Mouse (Mus musculus): ENCODE data around the gene Plekho2. TPM values are rescaled to one million over a fixed set of nuclear protein-coding genes. Genes with fewer than 3 reads are reported as not detected.

Gene Plekho2
- polyA plus RNA-seq, 1 experiment from 2014 or later, result 5.9 TPM

DNA sequence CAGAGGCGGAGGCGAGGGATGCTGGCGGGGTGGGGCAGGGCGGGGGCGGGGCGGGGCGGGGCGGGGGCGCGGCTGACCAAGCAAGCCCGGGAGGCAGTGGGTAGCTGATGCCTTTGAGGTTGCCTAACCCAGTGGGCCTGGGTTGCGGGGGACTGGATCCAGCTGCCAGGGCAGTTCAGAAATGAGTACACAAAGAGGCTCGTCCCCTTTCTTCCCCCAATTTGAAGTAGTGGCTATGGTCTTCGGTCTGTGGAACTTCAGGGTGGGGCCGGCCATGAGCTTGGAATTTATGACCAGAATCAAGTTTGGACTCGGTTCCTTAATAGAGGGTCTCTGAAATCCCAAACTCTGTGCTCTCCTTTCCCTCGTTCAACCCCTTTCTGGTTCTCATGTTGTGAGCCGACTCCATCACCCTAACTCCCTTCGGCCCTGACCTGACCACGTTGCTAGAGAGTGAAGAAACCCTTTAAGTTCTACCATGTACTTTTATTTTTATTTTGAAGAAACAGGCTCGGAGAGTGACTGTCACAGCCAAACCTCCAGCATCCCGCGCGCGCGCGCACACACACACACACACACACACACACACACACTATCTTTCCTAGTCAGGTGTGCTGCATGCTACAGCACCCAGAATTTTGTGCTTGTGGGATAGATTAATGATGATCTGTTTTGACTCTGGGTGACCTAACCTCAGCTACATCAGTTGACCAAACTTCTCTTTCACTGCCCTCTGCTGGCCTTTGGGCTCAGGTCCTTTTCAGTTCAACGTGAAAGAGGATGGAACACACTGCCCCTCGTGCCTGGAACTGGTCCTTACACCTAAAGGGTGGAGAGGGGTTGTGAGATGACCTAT is 789 bp upstream of the Plekho2 start:
- Histone ChIP-seq H3K27me3 (no peaks in the 10 kb centered on the region), H3K36me3 (no peaks in the 10 kb centered on the region), H3K9me3 (no peaks in the 10 kb centered on the region), H3K4me3 (replicated peaks) (peak overlapping the region; percentile 55), H3K27ac (peak overlapping the region; percentile 74), H3K9ac (replicated peaks) (peak overlapping the region; percentile 54), H3K4me2 (replicated peaks) (peak overlapping the region; percentile 70), H3K4me1 (replicated peaks) (peaks cover 39% of the 10 kb centered on the region)
- WGBS, result 7% methylated on average over 19 of the region's 29 CpGs
- peak; percentile 86 for ATAC-seq

DNA sequence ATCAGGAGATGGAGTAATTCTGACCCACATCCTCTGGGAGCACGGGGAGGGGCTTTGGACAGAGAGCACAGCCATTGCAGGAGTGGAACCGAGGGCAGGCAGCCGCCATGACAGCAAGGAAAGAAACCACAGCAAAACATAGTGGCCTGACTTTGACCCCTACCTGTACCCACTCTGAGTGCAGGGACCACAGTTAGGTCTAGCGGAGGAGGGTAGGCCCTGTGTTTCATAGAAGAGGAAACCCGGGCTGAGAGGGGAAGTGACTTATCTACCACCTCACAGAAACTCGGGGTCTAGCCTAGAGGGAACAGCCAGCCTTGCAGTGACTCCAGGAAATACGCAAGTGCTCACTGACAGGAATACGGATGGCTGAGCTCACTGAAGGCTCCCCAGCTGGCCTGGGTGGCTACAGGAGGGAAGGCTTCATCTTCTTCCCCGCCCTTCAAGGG is 1.0 kb downstream of the Plekho2 start:
- Histone ChIP-seq H3K36me3 (no peaks in the 10 kb centered on the region), H3K27me3 (no peaks in the 10 kb centered on the region), H3K4me2 (replicated peaks) (peak overlapping the region; percentile 70), H3K9ac (replicated peaks) (no peak overlapping the region), H3K4me1 (replicated peaks) (peaks cover 45% of the 10 kb centered on the region), H3K9me3 (no peaks in the 10 kb centered on the region), H3K4me3 (replicated peaks) (peak overlapping the region; percentile 55; the same call in 1 of the 2 replicates), H3K27ac (no peak overlapping the region)
- no peak for ATAC-seq
- WGBS, result 64% methylated on average over 9 of the region's 9 CpGs

DNA sequence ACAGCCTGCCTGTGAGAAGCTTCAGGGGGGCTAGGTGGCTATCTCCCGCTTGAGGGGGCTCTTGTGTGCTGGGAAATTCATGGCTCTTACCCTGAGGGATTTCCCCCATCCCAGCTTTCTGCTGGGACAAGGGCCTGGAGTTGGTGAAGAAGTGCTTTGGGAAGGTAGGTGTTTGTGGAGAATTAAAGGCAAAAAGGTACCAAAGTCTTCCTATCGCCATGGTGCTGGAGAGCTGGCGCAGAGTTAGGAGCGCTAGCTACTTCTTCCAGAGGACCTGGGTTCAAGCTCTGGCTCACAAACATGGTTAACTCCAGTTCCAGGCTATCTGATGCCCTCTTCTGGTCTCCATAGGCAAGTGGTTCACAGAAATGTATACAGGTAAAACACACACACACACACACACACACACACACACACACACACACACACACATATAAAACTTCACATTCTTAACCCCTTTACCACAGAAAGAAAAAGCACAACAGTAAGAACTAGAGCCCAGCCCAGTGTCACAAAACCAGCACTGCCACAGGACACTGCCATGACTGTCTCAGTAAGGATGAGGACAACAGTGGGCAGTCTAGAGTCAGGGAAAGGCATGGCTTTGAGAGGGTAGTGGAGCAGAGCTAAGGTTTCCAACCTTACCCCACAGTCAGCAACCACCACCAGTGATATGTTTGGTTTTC is 2.2 kb downstream of the Plekho2 start:
- no peaks in the 10 kb centered on the region for H3K9me3 ChIP-seq
- WGBS, result 85% methylated on average over 4 of the region's 4 CpGs
- H3K4me3 ChIP-seq (replicated peaks), result no peak overlapping the region
- no peak overlapping the region for H3K4me2 ChIP-seq (replicated peaks)
- H3K4me1 ChIP-seq (replicated peaks), result peaks cover 45% of the 10 kb centered on the region
- no peak overlapping the region for H3K27ac ChIP-seq
- no peaks in the 10 kb centered on the region for H3K36me3 ChIP-seq
- H3K27me3 ChIP-seq, result no peaks in the 10 kb centered on the region
- H3K9ac ChIP-seq (replicated peaks), result no peak overlapping the region
- ATAC-seq, result no peak

DNA sequence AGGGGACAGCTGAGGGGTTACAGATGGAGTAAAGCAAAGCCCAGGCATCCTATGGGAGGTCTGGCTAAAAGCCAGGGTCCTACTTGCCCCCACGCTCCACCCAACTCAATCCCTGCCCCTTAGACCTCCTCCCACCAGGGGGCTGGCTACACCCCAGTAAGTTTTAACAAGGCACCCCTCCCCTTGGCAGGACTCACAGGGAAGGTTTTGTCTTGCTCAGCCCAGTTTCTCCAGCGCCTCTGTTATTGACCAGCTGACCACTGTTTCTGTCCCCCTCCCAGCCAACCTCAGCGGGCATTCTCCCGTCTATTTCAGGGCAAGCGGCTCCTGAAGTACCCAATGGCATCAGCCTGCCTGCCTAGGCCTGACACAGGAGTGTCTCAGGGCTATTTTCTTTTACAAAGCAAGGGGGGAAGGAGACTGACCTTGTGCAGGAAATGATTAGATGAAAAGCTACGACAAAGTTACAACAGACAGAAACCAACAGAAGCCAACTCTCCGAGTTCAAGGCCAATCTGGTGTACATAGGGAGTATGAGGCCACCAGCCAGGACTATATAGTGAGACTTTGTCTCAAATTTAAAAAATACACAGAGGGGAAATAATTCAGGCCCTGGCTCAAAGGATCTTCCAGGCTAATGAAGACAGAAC is 2.9 kb downstream of the Plekho2 start:
- no peak overlapping the region for H3K4me3 ChIP-seq (replicated peaks)
- H3K9me3 ChIP-seq, result no peaks in the 10 kb centered on the region
- no peak overlapping the region for H3K27ac ChIP-seq
- H3K9ac ChIP-seq (replicated peaks), result no peak overlapping the region
- no peaks in the 10 kb centered on the region for H3K27me3 ChIP-seq
- no peak for ATAC-seq
- H3K4me1 ChIP-seq (replicated peaks), result peaks cover 45% of the 10 kb centered on the region
- H3K36me3 ChIP-seq, result no peaks in the 10 kb centered on the region
- WGBS, result 37% methylated on average over 7 of the region's 7 CpGs
- H3K4me2 ChIP-seq (replicated peaks), result no peak overlapping the region

DNA sequence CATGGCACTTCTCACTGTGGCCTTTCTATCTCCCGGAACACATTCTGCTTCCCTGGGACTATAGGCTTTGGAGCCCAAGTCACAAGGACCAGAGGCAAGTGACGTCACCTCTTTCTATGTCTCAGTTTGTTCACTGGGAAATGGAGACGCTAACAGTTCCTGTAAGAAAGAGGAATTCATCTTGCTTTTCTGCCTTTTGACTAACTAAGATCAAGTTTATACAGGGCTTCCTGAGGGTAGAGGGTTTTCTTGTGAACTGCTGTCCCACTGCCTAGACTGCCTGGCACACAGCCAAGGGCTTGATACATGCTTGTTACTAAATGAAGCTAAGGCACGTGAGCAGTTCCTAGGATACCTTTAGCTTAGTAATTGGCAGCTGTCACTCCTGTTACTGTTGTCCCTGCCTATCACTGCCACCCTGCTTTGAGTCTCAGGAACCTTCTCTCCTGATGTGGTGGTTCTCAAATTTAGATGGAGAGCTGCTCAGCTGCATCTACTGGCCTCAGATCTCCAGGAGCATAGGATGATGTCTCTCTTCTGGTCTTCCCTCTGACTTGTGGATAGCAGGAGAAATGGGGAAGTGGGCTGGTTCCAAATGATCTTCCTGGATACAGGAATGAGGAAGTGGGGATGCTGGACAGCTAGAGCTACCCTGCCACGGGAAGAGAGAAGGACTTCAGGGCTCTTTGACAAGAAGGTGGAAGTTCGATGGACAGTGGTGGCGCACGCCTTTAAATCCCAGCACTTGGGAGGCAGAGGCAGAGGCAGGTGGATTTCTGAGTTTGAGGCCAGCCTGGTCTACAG is 4.2 kb downstream of the Plekho2 start:
- Histone ChIP-seq H3K4me1 (replicated peaks) (peaks cover 40% of the 10 kb centered on the region), H3K4me2 (replicated peaks) (no peak overlapping the region), H3K9ac (replicated peaks) (no peak overlapping the region), H3K4me3 (replicated peaks) (no peak overlapping the region), H3K27me3 (no peaks in the 10 kb centered on the region), H3K36me3 (no peaks in the 10 kb centered on the region), H3K27ac (no peak overlapping the region), H3K9me3 (no peaks in the 10 kb centered on the region)
- no peak for ATAC-seq
- 74% methylated on average over 8 of the region's 8 CpGs for WGBS

DNA sequence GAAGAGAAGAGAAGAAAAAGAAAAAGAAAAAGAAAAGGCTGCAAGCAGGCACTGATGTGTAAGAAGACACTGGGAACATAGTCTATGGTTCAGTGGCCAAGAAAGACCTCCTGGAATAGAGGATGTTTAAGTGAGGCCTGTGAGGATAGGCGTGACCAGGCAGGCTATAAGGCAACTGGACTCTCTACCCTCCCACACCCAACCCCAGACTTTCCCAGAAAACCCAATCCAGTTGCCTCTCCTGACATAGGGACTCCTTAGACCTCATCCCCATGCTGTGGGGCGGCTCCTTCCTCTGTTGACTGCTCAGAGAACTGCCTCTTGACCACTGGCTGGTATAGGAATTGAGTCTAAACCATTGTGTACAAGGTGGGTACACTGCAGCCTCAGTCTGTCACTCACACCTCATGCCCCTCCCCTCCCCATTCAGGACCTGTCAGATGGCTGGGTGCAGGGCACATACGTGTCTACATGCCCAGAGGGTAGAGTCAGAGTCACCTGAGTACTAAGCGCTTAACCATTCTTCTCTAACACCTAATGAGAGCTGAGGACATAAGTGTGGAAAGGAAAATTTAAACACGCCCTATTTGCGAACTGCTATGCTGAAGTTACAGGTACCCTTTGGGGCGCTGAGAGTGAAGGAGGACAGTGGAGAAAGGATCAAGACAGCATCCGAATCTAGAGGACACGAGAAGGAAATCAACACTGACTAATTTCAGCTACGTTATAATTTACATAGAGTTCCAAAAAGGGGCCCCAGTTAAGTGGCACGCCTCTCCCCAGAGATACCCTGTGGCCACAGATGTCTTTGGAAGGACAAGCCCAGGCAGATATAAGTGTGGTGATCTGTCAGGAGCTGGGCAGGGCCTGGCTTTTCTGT is 5.1 kb downstream of the Plekho2 start:
- WGBS, result 85% methylated on average over 11 of the region's 11 CpGs
- no peak overlapping the region for H3K4me2 ChIP-seq (replicated peaks)
- no peak for ATAC-seq

DNA sequence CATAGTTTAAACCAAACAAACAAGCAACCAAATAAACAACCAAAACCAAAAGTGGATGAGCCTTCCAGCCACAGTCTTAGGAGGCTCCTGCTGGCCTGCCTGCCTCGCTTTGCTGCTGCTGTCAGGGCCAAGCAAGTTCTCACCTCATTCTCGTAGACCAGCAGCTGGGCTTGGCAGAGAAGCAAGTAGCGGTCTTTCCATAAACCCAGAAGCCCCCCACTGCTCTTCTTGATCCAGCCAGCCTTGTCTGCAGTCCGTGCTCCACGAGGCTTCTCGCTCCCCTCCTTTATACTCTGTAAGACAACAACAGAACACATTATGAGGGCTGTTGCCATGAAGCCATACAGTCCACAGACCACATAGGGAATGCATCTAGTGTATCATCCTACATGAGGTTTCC is 7.0 kb downstream of the Plekho2 start:
- no peak overlapping the region for H3K27ac ChIP-seq
- WGBS, result 82% methylated on average over 6 of the region's 6 CpGs
- H3K9me3 ChIP-seq, result no peaks in the 10 kb centered on the region
- no peak for ATAC-seq
- no peak overlapping the region for H3K9ac ChIP-seq (replicated peaks)
- no peak overlapping the region for H3K4me3 ChIP-seq (replicated peaks)
- no peaks in the 10 kb centered on the region for H3K27me3 ChIP-seq
- H3K36me3 ChIP-seq, result peaks cover 5% of the 10 kb centered on the region
- H3K4me1 ChIP-seq (replicated peaks), result peaks cover 21% of the 10 kb centered on the region
- no peak overlapping the region for H3K4me2 ChIP-seq (replicated peaks)

More for the DNA sequence above, 5.1 kb downstream of the Plekho2 start:
- Histone ChIP-seq H3K4me1 (replicated peaks) (peaks cover 38% of the 10 kb centered on the region), H3K4me3 (replicated peaks) (no peak overlapping the region), H3K27me3 (no peaks in the 10 kb centered on the region), H3K27ac (no peak overlapping the region), H3K36me3 (no peaks in the 10 kb centered on the region), H3K9ac (replicated peaks) (no peak overlapping the region), H3K9me3 (no peaks in the 10 kb centered on the region)

DNA sequence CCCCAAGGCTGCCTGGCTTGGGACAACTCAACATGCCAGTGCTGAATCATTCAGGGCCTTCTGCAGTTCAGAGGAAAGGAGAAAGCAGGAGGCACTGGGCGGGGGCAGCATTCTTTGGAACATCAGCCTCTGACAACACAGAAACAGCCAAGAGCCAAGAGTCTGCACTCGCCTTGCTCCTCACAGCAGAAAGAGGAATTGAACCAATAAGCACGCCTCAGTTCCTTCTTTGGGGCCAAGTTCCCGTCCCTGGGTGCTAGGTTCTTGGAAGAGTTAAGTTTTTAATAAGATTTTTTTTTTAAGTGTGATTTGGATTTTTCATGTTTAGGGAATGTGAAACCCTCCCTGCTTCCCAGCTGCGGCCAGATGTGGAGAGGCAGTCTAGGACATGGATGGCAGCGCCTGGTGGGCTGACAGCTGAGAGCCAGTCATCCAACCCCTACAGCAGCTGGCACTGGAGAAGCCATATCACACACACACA is 10.3 kb downstream of the Plekho2 start:
- no peak for ATAC-seq
- WGBS, result 85% methylated on average over 6 of the region's 6 CpGs

DNA sequence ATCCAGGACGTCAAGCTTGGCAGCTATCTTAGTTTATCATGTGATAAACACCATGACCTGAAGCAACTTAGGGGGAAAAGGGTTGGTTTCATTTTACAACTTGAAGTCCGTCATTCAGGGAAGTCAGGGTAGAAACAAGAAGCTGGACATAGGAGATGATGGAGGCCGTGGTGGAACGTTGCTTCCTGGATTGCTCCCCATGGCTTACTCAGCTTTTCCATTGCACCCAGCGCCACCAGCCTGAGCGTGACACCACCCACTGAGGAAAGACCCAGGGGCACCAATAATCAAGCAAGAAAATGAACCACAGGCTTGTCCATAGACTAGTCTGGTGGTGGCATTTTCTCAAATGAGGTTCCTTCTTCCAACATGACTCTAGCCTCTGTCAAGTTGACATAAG is 11.1 kb downstream of the Plekho2 start:
- Histone ChIP-seq H3K9ac (replicated peaks) (no peak overlapping the region), H3K4me1 (replicated peaks) (no peaks in the 10 kb centered on the region), H3K27me3 (no peaks in the 10 kb centered on the region), H3K27ac (no peak overlapping the region), H3K4me2 (replicated peaks) (no peak overlapping the region), H3K4me3 (replicated peaks) (no peak overlapping the region), H3K9me3 (no peaks in the 10 kb centered on the region), H3K36me3 (peaks cover 10% of the 10 kb centered on the region)
- 98% methylated on average over 6 of the region's 6 CpGs for WGBS
- ATAC-seq, result no peak

More for the DNA sequence above, 10.3 kb downstream of the Plekho2 start:
- Histone ChIP-seq H3K4me1 (replicated peaks) (no peaks in the 10 kb centered on the region), H3K4me2 (replicated peaks) (no peak overlapping the region), H3K36me3 (peaks cover 10% of the 10 kb centered on the region), H3K27ac (no peak overlapping the region), H3K9me3 (no peaks in the 10 kb centered on the region), H3K27me3 (no peaks in the 10 kb centered on the region), H3K4me3 (replicated peaks) (no peak overlapping the region), H3K9ac (replicated peaks) (no peak overlapping the region)

DNA sequence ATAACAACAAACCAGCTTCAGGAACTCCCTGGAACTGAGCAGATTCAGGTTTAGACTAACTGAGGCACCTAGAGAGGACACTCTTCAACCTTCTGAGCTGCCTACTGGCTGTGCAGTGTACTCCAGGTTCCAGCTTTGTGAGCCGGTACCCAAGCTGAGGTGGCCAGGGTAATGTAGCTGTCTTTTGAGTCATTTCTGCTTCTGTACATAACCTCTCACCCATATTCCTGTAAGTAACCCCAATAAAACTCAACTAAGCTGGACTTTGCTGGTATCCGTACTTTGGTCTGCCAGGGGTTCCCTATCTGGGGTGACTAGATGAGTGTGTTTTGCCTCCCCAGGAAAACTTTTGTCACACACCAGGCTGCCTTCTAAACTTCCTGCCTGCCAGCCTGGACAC is 15.1 kb downstream of the Plekho2 start:
- Histone ChIP-seq H3K4me2 (replicated peaks) (no peak overlapping the region), H3K27me3 (no peaks in the 10 kb centered on the region), H3K4me3 (replicated peaks) (no peak overlapping the region), H3K9ac (replicated peaks) (no peak overlapping the region), H3K4me1 (replicated peaks) (peaks cover 10% of the 10 kb centered on the region), H3K36me3 (peaks cover 21% of the 10 kb centered on the region), H3K9me3 (no peaks in the 10 kb centered on the region), H3K27ac (no peak overlapping the region)
- 93% methylated on average over 2 of the region's 2 CpGs for WGBS
- ATAC-seq, result no peak

DNA sequence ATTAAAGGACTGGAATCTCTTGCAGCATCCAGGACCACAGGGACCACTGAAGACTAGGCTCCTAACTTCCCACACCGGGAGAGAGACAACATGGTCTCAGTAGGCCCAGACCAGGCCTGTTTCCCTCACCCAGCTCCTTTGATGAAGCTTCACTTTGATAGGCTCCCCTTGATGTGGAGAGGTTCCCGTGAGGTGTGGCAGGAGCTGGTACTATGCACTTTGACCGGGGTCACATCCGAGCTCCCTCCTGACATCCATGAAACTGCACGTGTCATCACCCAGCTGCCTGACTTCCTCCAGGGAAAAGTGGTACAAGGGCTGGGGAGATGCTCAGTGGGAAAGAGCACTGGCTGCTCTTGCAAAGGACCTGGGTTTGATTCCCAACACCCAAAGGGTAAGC is 16.8 kb downstream of the Plekho2 start:
- Histone ChIP-seq H3K4me1 (replicated peaks) (peaks cover 10% of the 10 kb centered on the region), H3K27ac (no peak overlapping the region), H3K36me3 (peaks cover 25% of the 10 kb centered on the region), H3K27me3 (no peaks in the 10 kb centered on the region), H3K4me2 (replicated peaks) (no peak overlapping the region), H3K9ac (replicated peaks) (no peak overlapping the region), H3K9me3 (no peaks in the 10 kb centered on the region), H3K4me3 (replicated peaks) (no peak overlapping the region)
- ATAC-seq, result no peak
- 93% methylated on average over 5 of the region's 5 CpGs for WGBS
